Mouse (Mus musculus) embryo, embryonic 9.5 days (tissue): ENCODE data around the gene A130010J15Rik.

Source experiments
- DNase-seq: peaks from one replicate; pipeline ENCODE4 v3.0.0-alpha.2; 2017; ENCODE audit errors: extremely low spot score

Gene A130010J15Rik

DNA sequence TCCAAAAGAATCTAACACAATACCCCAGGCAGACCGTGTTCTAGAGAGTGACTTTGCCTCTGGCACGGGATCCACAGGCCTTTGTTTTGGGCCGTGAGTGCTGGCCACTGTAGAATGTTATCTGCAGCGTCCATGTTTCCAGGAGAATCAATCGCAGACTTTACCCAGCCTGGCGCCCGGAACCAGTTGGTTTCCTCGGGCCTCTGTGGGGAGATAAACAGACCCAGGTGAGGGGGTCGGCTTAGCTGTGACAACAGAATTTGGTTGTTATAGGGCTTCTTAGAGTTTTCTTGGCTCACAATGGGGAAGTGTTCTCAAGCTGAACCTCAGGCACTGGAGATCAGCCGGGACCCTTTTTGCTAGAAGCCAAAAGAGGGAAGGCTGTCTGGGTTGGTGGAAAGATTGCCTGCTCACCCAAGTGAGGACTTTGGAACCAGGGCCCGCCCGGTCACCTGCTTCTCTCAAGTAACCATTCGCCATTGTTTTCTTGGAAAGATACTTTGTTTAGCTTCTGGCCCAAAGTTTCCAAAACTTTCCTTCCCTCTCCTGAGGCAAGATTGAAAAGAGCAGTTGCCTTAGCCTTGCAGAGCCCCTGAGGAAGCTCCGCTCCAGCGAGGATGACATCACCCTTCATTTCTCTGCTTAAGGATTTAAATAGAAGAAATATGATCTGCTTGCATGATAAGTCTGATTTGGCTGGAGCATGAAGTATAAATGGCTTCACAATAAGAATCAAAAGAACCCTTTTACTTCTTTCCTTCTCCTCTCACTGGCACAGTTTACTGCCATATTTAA is 11.3 kb upstream of the A130010J15Rik start:
- DNase-seq: no peak

DNA sequence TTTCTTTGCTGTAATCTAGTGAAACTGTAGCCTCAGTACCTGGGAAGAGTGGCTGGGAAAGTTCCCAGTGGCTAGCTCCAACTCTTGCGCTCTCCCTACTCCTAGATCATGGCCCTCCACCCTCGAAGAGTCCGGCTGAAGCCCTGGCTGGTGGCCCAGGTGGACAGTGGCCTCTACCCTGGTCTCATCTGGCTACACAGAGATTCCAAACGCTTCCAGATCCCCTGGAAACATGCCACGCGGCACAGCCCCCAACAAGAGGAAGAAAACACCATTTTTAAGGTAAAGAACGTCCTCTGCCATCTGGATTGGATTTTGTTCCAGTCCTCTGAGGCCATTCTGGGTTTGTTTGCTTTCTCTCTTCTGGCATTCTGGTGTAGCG is 10.7 kb upstream of the A130010J15Rik start:
- DNase-seq: no peak

DNA sequence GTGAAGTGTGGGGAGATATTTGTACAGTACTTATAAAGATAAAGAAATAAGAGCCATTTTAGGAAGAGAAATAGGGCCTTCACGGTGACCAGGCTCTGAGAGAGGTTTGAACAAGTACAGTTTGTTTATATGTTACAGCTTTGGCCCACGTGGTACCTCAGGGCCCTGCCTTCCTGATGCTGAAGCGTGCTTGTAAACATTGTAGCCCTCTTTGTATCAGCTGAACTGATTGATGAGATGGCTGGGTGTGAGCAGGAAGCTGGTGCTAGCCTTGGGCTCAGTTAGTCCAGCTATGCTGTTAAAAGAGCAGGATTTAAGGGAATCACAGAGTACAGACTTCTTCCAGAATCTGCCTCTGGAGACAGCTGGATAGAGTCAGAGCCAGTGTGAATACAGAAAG is 8.7 kb upstream of the A130010J15Rik start:
- DNase-seq: no peak

DNA sequence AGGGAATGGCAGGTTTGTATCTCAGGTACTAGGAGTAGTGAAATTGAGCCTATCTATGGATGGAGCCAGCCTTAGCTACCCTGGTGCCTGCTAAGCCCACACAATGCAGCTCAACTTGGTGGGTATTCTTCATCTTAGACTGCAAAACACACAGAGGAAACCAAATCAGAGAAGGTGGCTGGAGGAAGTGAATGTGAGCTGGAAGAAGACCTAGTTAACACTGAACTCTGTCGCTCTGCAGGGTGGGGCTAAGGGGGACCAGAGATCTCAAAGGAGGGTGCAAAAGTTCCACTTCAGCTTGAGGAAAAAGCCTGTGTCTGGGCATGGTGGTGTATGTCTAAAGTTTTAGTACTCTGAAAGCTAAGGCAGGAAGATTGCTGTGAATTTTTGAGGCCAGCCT is 8.2 kb upstream of the A130010J15Rik start:
- DNase-seq: no peak

DNA sequence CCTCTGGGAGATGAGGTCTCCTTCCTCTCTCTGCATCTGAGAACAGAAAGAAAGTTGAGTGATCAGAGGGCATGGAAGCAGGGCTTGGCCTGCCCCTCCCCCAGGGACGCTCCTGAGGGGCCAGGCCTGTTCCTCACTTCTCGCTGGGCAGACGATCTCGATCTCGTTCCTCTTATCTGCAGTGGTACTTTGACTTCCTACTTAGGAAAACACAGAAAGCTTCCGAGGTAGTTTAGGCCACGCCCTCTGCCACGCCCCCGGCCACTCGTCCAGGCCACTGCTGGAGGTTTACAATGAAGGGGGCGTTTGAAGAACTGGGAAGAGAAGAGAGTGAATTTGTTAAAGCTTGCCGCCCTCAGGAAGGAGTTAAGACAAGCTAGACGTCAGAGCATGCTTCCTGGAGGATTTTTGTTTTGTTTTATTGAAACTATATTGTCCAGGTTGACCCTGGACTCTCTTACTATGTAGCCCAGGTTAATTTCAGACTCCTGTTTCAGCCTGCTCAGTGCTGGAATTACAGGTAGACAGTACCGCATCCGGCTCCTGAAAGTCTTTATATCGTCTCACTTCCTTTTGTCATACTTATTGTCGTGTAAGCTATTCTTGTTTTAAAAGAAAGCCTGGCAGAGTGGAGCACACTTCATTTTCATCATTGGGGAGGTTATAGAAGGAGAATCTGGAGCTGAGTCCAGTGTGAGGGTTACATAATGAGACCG is 7.4 kb upstream of the A130010J15Rik start:
- peak; percentile 75 for DNase-seq

DNA sequence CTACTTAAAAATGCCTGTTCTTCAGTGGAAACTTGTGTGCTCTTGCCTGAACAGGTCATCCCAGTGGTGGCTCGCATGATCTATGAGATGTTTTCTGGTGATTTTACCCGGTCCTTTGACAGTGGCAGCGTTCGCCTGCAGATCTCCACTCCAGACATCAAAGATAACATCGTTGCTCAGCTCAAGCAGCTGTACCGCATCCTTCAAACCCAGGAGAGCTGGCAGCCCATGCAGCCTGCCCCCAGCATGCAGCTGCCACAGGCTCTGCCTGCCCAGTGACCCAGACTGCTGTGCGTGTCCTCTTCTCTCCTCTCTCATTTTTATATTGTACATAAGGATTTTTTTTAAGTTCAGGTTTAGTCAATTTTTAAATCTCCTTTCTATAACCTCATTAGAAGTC is 1.4 kb downstream of the A130010J15Rik start:
- no peak for DNase-seq

DNA sequence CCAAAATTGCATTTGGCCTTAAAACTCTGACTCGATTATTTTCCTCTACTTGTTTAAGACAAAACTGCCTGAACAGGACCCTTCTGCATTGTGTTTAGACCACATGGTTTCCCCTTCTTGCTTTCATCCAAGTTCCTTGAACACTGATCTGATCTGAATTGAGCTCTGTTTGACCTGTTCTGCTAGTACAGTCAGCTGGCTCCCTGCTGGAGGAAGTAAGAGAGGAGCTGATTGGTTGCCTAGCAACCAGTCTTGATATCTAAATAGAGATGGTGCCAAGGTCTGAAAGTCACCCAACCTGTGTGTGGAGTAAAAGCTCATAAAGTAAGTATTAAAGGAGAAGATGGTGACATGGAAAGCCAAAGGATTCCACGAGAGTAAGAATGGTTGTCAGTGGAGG is 2.0 kb downstream of the A130010J15Rik start:
- DNase-seq: no peak

DNA sequence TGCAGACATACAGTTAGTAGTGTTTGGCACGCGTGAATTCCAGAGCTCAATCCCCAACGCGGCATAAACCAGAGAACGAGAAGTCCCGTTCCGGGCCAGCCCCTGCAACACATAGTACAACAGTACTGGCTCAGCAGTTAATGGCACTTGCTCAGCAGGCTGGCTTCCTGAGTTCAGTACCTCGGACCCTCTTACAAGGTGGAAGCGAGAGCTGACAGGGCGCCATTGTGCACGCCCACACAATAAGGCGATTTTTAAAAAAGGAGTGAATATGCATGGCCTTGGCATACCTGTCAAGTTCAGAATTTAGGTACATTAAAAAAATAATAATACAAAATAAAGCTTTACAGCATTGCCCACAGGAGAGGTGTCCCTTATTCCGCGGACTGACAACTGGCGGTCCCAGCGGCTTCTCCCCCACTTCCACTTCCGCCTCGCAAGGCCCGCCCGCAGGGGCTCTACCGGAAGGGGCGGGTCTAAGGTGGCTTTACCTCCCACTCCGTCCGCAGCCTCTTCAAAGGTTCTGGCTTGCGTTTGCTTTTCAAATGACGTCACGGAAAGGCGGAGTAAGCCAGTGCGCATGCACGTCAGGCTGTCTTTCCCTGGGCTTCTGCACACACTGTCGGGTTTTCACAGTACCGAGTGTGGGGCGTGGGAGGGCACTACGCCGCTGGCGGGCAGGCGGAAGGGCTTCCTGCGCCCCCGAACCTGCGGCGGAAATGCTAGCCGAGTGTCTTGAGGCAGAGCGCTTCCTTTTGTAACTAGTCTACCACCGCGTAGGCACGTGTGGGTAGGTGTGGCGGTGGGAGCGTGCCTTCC is 5.4 kb downstream of the A130010J15Rik start:
- DNase-seq: peak; percentile 97

DNA sequence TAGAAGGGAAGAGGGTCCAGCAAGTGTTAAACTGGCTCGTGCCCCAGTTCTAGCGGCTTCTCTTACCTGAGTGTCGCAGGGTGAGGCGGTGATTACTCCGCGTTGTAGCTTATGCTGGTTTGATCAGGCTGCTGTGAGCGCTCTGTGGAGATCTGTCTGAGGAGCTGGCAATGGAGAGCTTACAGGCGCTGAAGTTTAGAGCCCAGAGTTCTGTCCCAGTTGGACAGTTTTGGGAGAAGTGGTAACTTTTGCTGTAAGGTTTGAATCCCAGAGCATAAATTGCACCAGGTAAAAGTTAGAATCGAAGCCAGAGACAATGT is 5.9 kb downstream of the A130010J15Rik start:
- no peak for DNase-seq

DNA sequence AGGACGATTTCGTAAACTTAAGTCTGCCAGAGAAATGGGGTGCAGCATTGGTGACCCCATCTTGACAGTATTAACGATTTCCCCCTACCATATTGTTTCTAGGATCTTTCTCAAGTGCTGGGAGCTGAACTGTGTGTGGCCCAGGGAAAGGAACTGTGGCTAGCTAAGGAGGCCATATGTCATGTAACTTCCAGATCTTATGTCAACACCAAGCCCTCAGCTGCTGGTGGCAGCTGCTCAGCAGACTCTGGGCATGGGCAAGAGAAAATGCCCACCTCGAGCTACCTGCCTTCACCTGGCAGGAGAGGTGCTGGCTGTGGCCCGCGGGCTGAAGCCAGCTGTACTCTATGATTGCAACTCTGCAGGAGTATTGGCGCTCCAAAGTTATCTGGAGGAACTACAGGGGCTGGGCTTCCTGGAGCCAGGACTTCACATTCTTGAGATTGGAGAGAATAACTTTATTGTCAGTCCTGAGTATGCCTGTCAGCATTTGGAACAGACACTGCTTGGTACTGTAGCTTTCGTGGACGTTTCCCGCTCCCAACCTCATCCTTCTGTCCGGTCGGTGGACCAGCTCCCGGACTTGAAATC is 6.4 kb downstream of the A130010J15Rik start:
- DNase-seq: no peak

DNA sequence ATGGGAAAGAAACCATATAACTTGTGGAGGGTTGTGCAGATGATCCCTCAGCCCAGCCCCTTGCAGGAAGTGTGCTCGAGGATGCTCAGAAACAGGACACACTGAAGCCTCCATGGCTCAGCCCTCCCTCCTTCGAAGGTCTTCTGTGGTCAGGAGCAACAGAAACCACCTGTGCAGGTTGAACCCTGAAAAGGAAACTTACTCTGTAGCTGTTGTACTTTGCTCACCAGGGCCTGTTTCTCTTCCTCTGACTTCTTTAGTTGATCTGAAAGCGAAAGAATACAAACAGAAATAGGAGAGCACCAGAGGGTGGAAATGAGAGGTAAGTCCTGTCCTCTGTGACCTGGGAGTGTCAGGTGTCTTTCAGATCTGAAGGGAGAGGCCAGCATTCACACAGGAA is 13.3 kb downstream of the A130010J15Rik start:
- DNase-seq: no peak

DNA sequence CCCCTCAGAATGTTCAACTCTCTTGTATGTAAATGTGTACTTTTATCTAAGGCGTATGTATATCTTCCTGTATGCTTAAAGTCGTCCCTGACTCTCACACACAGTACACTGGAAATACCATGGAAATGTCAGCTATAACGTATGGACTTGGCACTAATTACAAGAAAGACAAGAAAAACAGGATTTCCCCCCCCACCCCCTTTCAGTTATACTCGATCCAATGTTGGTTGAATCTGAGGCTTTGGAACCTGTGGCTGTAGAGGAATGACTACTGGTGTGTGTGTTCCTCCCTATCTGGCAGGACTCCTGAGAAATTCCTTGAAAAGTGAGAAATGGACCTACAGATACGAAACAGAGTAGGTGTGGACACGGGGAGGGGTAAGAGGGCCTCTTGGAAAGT is 20.4 kb downstream of the A130010J15Rik start:
- no peak for DNase-seq

DNA sequence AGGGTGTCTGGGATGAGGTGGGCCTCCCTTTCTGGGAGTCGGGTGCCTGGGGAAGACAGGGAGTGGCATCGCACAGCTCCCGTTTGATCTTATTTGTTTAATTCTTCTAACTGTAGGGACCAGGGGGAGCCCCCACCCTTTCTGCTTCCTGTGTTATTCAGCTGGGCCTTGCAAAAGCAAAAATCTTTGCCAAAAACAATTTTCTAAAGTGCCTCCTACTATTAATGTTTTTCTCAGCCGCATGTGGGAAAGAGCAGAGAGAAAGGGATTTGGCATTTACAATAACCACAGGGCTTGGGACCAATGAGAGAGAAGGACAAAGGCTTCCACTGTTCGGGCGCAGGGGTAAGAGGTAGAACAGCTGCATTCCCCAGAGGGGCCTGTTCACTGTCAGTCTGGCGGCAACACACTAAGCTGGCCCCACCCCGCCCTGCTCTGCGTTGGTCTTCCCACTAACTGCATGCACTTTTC is 21.3 kb downstream of the A130010J15Rik start:
- peak; percentile 43 for DNase-seq

DNA sequence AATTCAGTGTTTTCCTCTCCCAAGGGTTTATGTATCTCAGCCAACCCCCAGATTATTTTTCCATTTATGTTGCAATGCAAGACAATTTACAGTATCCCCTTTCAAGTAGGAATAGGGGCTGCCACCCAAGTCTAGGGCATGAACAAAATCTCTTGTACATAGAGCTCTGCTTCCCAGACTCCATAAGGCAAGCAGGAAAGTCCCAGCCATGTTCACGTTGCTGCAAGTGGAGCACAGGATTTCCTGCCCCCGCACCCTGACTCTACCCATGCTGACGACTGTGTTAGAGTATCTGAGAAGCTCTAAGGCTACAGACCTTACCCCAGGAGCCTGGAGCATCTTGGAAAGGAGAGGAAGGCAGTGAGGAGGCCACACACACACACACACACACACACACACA is 21.9 kb downstream of the A130010J15Rik start:
- no peak for DNase-seq

DNA sequence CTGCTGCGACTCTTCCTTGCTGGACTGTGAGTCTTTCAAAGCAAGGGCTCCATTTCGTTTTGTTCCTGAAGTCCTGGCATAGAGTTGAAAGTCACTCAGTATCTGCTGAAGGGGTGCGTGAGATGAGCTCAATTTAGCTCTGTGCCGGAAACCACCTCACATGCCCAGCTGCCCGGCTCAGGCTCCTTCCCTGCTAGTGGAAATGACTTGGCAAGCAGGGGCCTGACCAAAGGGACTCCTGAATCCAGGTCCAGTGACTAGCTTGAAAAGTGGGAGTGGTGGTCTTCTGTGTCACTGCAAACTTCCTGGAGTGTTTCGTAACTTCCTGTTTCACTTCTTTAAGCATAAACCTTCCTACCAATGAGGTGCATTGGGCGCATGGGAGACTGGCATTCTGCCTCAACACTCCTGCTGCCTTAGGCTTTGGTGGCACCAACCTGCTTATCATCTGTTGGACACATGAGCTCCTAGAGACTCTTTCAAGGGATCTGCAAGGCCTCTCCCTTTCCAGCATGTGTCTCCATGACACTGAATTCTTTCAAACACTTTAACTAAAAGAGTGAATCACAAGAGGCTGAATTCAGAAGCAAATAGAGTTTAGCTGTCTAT is 23.9 kb downstream of the A130010J15Rik start:
- no peak for DNase-seq

DNA sequence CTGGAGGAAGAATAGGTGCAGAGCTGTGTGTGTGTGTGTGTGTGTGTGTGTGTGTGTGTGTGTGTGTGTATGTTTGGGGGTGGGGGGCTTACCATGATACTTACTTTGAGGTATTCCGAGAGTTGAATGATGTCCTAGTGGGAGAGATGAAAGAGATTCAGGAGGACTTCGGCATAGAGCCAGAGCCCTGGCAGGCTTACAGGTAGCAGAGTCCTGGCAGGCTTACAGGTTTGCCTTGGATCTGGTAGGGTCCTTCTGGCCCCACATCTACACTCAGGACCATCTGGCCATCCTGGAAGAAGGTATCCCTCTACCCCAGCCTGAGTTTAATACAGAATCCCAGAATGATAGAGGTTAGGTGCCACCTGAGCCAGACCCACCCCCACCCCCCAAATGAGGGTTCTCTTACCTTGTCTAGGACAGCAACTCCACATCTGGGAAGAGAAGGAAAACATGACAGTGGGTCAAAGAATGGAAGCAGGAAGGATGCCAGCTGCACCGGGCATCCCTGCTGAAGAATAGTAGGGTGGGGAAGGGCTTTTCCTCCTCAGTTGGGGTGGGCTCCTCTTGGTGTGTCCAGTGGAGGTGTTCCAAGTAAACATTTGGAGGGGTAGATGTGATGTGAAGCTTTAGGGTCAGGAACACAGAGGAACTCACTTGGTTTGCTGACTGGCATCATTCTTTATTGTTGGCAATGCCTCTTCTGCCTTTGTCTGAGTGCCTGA is 26.7 kb downstream of the A130010J15Rik start:
- DNase-seq: no peak

DNA sequence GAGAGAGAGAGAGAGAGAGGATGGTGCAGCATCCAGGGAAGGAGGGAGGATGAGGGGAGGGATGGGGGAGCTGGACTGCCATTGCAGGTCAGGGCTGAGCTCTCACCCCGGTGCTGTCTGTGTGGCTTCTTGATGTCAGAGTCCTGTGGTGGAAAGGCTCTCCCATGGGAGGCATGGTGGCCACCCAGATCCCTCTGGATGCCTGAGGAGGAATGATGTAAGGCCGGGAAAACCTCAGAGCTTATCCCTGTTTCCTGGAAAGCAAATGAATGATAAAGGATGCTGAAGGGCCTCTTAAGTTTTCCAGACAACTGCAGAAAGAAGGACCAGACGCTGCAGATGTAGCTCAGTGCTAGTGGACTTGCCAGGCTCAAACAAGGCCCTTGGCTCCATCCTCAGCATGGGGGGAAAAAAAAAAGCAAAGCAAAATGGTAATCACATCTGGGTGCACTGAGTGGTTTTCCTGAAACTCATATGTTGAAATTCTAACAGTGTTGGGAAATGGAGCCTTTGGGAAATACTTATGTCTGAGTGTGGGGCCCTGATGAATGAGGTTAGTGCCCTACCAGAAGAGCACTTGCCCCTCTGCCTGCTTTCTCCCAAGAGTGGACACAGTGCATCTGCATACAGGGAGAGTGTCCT is 27.4 kb downstream of the A130010J15Rik start:
- DNase-seq: no peak

DNA sequence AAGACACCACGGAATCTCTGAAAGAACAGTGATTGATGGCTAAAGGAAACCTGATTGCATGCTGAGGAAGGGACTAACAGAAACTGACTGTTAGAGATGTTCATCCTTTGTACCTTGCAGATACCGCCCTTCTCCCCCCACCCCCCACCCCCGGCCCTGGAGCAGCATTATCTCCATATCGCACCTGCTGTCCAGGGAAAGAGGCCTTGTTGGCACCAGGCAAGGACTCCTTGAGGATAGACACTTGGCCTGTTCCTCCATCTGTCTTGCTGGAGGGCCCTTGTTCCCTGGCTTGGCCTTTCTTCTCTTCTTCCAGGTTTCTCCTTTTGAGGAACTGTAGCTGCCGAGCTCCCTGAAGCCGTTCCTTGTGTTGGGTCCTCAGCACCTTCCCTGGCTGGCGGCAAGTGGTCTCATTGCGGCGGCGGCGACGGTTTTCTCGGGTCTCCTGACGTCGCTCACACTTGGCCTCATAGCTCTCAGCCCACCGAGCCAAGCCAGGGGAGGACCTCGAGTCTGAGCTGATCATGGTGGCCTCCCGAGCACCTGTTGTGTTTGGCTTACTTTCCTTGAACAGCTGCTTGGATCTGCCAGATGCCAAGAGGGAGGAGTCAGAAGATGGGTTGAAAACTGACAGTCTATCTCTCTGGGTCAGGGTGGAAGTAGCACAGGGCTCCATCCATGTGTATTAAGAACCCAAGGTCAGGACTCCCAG is 29.8 kb downstream of the A130010J15Rik start:
- DNase-seq: no peak

DNA sequence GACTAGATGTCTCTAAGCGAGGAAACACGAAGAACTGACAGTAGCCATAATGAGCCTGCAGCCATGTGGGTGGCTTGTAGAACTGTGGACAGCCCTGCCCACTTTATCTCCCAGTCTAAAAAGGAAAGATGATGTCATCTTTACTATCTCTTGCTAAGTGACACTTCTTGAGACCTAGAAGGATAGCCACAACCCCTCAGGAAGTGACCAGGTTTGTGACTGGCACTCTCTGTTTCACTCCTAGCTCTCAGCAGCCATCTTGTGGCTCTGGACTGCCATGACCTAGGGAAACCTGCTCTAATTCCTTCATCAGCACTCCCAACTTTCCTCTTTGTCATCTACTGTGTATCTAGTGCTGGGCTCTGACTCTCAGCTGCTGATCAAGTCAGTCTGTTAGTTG is 30.5 kb downstream of the A130010J15Rik start:
- DNase-seq: no peak
